Mouse (Mus musculus): ENCODE measurements around the gene Cxcr3.

GRCm38 (mm10) chrX:101705111-101705510 is 29.0 kb downstream of the Cxcr3 start:
- TF ChIP-seq POLR2AphosphoS2 (IDR thresholded peaks at IDR 0.05; ENCODE audit: insufficient read length, low read depth) (no peak), MYOG (IDR thresholded peaks at IDR 0.05; ENCODE audit: control insufficient read depth in 1 of 3, insufficient read depth in 1 of 3, insufficient read length in 2 of 3, low read depth in 2 of 3) (no peak), E2F4 (IDR thresholded peaks at IDR 0.05; ENCODE audit: insufficient read depth) (no peak), USF1 (IDR thresholded peaks at IDR 0.05; ENCODE audit: low read depth) (no peak)
